8 mouse cellular contexts compared by ENCODE assay signal in genomic region chr10:106932571-106933073, GRCm38 (mm10).
DNase-seq lines count a peak whose midpoint lies in the region; ATAC-seq and TF ChIP-seq lines count a peak whose summit lies in the region.

No protein-coding gene starts in this region.

- 11% methylated on average over 13 of the region's 13 CpGs for WGBS in lung, adult 2 months
- 43% methylated on average over 13 of the region's 13 CpGs for WGBS in hindbrain, embryonic 11.5 days
- WGBS in liver, postnatal 0 days (ENCODE audit: insufficient replicate concordance): 27% methylated on average over 13 of the region's 13 CpGs

- no peak overlapping the region for H3K27ac ChIP-seq in hindbrain, embryonic 11.5 days (ENCODE audit: low read depth, low read length)
- H3K27ac ChIP-seq in liver, postnatal 0 days (ENCODE audit: low read depth): no peak overlapping the region

- H3K4me1 ChIP-seq in lung, adult 2 months (ENCODE audit: control insufficient read depth, insufficient read depth, low read length): no peaks in the 10 kb centered on the region
- no peaks in the 10 kb centered on the region for H3K4me1 ChIP-seq in hindbrain, embryonic 11.5 days (replicated peaks; ENCODE audit: control insufficient read depth, insufficient read depth, low read length)
- H3K4me1 ChIP-seq in liver, postnatal 0 days (ENCODE audit: insufficient read depth): no peaks in the 10 kb centered on the region

- peak overlapping the region; percentile 24 for H3K4me2 ChIP-seq in hindbrain, embryonic 11.5 days (replicated peaks; ENCODE audit: low read depth, low read length)
- H3K4me2 ChIP-seq in liver, postnatal 0 days (ENCODE audit: low read depth, low read length): peak overlapping the region; percentile 43

- H3K9me3 ChIP-seq in hindbrain, embryonic 11.5 days (ENCODE audit: control insufficient read depth, low read length): no peaks in the 10 kb centered on the region
- H3K9me3 ChIP-seq in liver, postnatal 0 days (ENCODE audit: low read length): no peaks in the 10 kb centered on the region

- H3K27me3 ChIP-seq in hindbrain, embryonic 11.5 days (ENCODE audit: control insufficient read depth, insufficient read depth, low read length): no peaks in the 10 kb centered on the region
- no peaks in the 10 kb centered on the region for H3K27me3 ChIP-seq in liver, postnatal 0 days (ENCODE audit: insufficient read depth, low read length)

- no peak for DNase-seq in lung, adult 2 months
- no peak for DNase-seq in lung, postnatal 25 days (ENCODE audit: low spot score)
- DNase-seq in embryo, embryonic 9.5 days (ENCODE audit: extremely low spot score): peak; percentile 15
- peak; percentile 51 for DNase-seq in hindbrain, embryonic 11.5 days (ENCODE audit: low spot score)
- DNase-seq in liver, postnatal 0 days: no peak
- peak; percentile 55 for DNase-seq in telencephalon, adult 2 months (ENCODE audit: low read depth, low spot score)
- no peak for DNase-seq in right cerebral cortex, adult 18-20 months
- DNase-seq in adrenal gland, postnatal 4 days (ENCODE audit: low spot score in 2 of 2): no peak

- TF ChIP-seq EP300 in liver, postnatal 0 days (IDR thresholded peaks at IDR 0.05; ENCODE audit: low read depth): no peak

- 0 out of 2 replicates have a peak, but pooled peaks have one; percentile 20 for ATAC-seq in hindbrain, embryonic 11.5 days (ENCODE audit: low FRiP score)
- ATAC-seq in liver, postnatal 0 days: no peak

- H3K4me3 ChIP-seq in lung, adult 2 months (replicated peaks; ENCODE audit: extremely low read depth, low read depth, low read length): peak overlapping the region; percentile 10
- H3K4me3 ChIP-seq in hindbrain, embryonic 11.5 days (ENCODE audit: low read depth, low read length): no peak overlapping the region
- H3K4me3 ChIP-seq in liver, postnatal 0 days (ENCODE audit: low read depth, low read length): no peak overlapping the region

- no peak overlapping the region for H3K9ac ChIP-seq in hindbrain, embryonic 11.5 days (ENCODE audit: low read depth, low read length)
- H3K9ac ChIP-seq in liver, postnatal 0 days (replicated peaks): no peak overlapping the region

- TF ChIP-seq POLR2A in lung, adult 2 months (IDR thresholded peaks at IDR 0.05; ENCODE audit: borderline replicate concordance, extremely low read depth, low read depth, low read length): no peak

- TF ChIP-seq CTCF in lung, adult 2 months (IDR thresholded peaks at IDR 0.05; ENCODE audit: insufficient read depth, low read length): no peak
- peak; percentile 58 for TF ChIP-seq CTCF in liver, postnatal 0 days (IDR thresholded peaks at IDR 0.05; ENCODE audit: low read depth)

- H3K36me3 ChIP-seq in hindbrain, embryonic 11.5 days (ENCODE audit: control insufficient read depth, insufficient read depth, low read length): no peaks in the 10 kb centered on the region
- no peaks in the 10 kb centered on the region for H3K36me3 ChIP-seq in liver, postnatal 0 days (replicated peaks; ENCODE audit: insufficient read depth, low read length)

Comparison
In these comparisons a context has a peak if more than half of its experiments do, and no peak if none do; other contexts are left out.
1. DNase-seq: peak in embryo, embryonic 9.5 days (single experiment), hindbrain, embryonic 11.5 days (single experiment) and telencephalon, adult 2 months (single experiment); none in lung, adult 2 months (single experiment), lung, postnatal 25 days (single experiment), liver, postnatal 0 days (single experiment), right cerebral cortex, adult 18-20 months (single experiment) and adrenal gland, postnatal 4 days (0 of 2).